8 mouse cellular contexts compared by ENCODE assay signal in genomic region chr7:25219756-25220456, GRCm38 (mm10). TPM values are rescaled to one million over a fixed set of nuclear protein-coding genes. Genes with fewer than 3 reads are reported as not detected.
DNase-seq lines count a peak whose midpoint lies in the region; ATAC-seq and TF ChIP-seq lines count a peak whose summit lies in the region.

No protein-coding gene starts in this region.

- peak; percentile 87; the same call in 1 of the 2 replicates for TF ChIP-seq EP300 in heart, adult 2 months (IDR thresholded peaks at IDR 0.05; ENCODE audit: insufficient read depth, low read depth, low read length)

- peak overlapping the region; percentile 72 for H3K4me3 ChIP-seq in embryonic facial prominence, embryonic 13.5 days
- H3K4me3 ChIP-seq in heart, adult 2 months, result peak overlapping the region; percentile 89
- H3K4me3 ChIP-seq in limb, embryonic 13.5 days, result peak overlapping the region; percentile 76
- H3K4me3 ChIP-seq in midbrain, embryonic 16.5 days (ENCODE audit: low read depth, low read length), result peak overlapping the region; percentile 64

- intact Hi-C loops in heart, adult 2 months (cut with DNase I), result loop anchor here (5.0 kb wide), 1 partner anchor 397 kb away; the partner anchor contains the start of genes Dmac2 and Erich4

- peak; percentile 61 for ATAC-seq in embryonic facial prominence, embryonic 13.5 days (ENCODE audit: insufficient number of reproducible peaks, insufficient read depth, low FRiP score, low TSS enrichment, low read depth)
- peak; percentile 71 for ATAC-seq in limb, embryonic 13.5 days (ENCODE audit: low FRiP score, low read depth)
- peak; percentile 74 for ATAC-seq in midbrain, embryonic 16.5 days

- no peaks in the 10 kb centered on the region for H3K27me3 ChIP-seq in embryonic facial prominence, embryonic 13.5 days
- no peaks in the 10 kb centered on the region for H3K27me3 ChIP-seq in heart, adult 2 months (ENCODE audit: control insufficient read depth, insufficient read depth, low read length)
- no peaks in the 10 kb centered on the region for H3K27me3 ChIP-seq in limb, embryonic 13.5 days
- no peaks in the 10 kb centered on the region for H3K27me3 ChIP-seq in midbrain, embryonic 16.5 days (ENCODE audit: control insufficient read depth, insufficient read depth, low read depth, low read length)

- H3K4me2 ChIP-seq in embryonic facial prominence, embryonic 13.5 days, result peak overlapping the region; percentile 97
- H3K4me2 ChIP-seq in limb, embryonic 13.5 days (replicated peaks), result peak overlapping the region; percentile 94
- H3K4me2 ChIP-seq in midbrain, embryonic 16.5 days (ENCODE audit: low read length), result peak overlapping the region; percentile 97

- H3K9ac ChIP-seq in embryonic facial prominence, embryonic 13.5 days, result peak overlapping the region; percentile 79
- H3K9ac ChIP-seq in heart, adult 2 months (ENCODE audit: low read depth, low read length), result peak overlapping the region; percentile 71
- H3K9ac ChIP-seq in limb, embryonic 13.5 days, result peak overlapping the region; percentile 75
- peak overlapping the region; percentile 87 for H3K9ac ChIP-seq in midbrain, embryonic 16.5 days (ENCODE audit: low read depth, low read length)

- peak; percentile 89 for DNase-seq in 3134 (ENCODE audit: extremely low read depth, insufficient read length, low spot score)
- DNase-seq in adrenal gland, postnatal 36 days, result peak; percentile 96 to 97
- peak; percentile 95 to 97 for DNase-seq in heart, adult 2 months
- DNase-seq in kidney, adult 8-10 months, result peak; percentile 97
- peak; percentile 96 to 98 for DNase-seq in spleen, postnatal 10 days (ENCODE audit: low spot score in 2 of 2)

- TF ChIP-seq CTCF in heart, adult 2 months (IDR thresholded peaks at IDR 0.05), result no peak

- H3K4me1 ChIP-seq in embryonic facial prominence, embryonic 13.5 days, result peaks cover 30% of the 10 kb centered on the region
- peaks cover 9% of the 10 kb centered on the region for H3K4me1 ChIP-seq in heart, adult 2 months (ENCODE audit: control insufficient read depth, insufficient read depth, low read length)
- peaks cover 31% of the 10 kb centered on the region for H3K4me1 ChIP-seq in limb, embryonic 13.5 days
- H3K4me1 ChIP-seq in midbrain, embryonic 16.5 days (ENCODE audit: control insufficient read depth, insufficient read depth, low read length), result peaks cover 30% of the 10 kb centered on the region

- TF ChIP-seq POLR2A in heart, adult 2 months (IDR thresholded peaks at IDR 0.05; ENCODE audit: insufficient read depth, low read depth, low read length), result peak; percentile 95

- 4% methylated on average over 31 of the region's 31 CpGs for WGBS in embryonic facial prominence, embryonic 13.5 days
- 2% methylated on average over 31 of the region's 31 CpGs for WGBS in heart, adult 2 months
- 3% methylated on average over 31 of the region's 31 CpGs for WGBS in limb, embryonic 13.5 days
- WGBS in midbrain, embryonic 16.5 days, result 3% methylated on average over 31 of the region's 31 CpGs

- H3K27ac ChIP-seq in embryonic facial prominence, embryonic 13.5 days, result peak overlapping the region; percentile 68; the same call in 1 of the 2 replicates
- peak overlapping the region; percentile 98 for H3K27ac ChIP-seq in heart, adult 2 months
- H3K27ac ChIP-seq in limb, embryonic 13.5 days, result peak overlapping the region; percentile 76
- peak overlapping the region; percentile 55; the same call in 1 of the 2 replicates for H3K27ac ChIP-seq in midbrain, embryonic 16.5 days (ENCODE audit: low read length)

- no peaks in the 10 kb centered on the region for H3K9me3 ChIP-seq in embryonic facial prominence, embryonic 13.5 days
- no peaks in the 10 kb centered on the region for H3K9me3 ChIP-seq in limb, embryonic 13.5 days
- no peaks in the 10 kb centered on the region for H3K9me3 ChIP-seq in midbrain, embryonic 16.5 days (replicated peaks; ENCODE audit: control insufficient read depth, low read length, poor library complexity, severe bottlenecking)

- H3K36me3 ChIP-seq in embryonic facial prominence, embryonic 13.5 days, result peaks cover 17% of the 10 kb centered on the region
- H3K36me3 ChIP-seq in heart, adult 2 months (ENCODE audit: control insufficient read depth, insufficient read depth, low read length), result no peaks in the 10 kb centered on the region
- peaks cover 21% of the 10 kb centered on the region for H3K36me3 ChIP-seq in limb, embryonic 13.5 days
- peaks cover 10% of the 10 kb centered on the region for H3K36me3 ChIP-seq in midbrain, embryonic 16.5 days (ENCODE audit: control insufficient read depth, insufficient read depth, low read length)

- peaks cover 2% of the 10 kb centered on the region for H3K79me2 ChIP-seq in heart, adult 2 months (replicated peaks; ENCODE audit: control insufficient read depth, insufficient read depth, low read length)

RNA-seq across cellular contexts. Expression of gene Dedd2, which starts 0.5 kb away (rescaled TPM):
- total RNA-seq in adrenal gland, postnatal 36 days (2021), result 10 to 100 TPM; 16.7 to 17.7 TPM
- 8.7 and 9.9 TPM in 2 replicates for polyA plus RNA-seq in embryonic facial prominence, embryonic 13.5 days (2015; fragmentation: Nextera tagmentation; extraction: Ambion mirVana)
- total RNA-seq in heart, adult 2 months (2021), result 10 to 100 TPM; 14.3 to 18.4 TPM
- 18.7 and 21.7 TPM in 2 replicates for polyA plus RNA-seq in heart, adult 2 months (2012; rRNA removed)
- polyA plus RNA-seq in limb, embryonic 13.5 days (2015; fragmentation: Nextera tagmentation; extraction: Ambion mirVana), result 10.2 and 10.5 TPM in 2 replicates
- 14.1 and 14.6 TPM in 2 replicates for polyA plus RNA-seq in midbrain, embryonic 16.5 days (2015; fragmentation: Nextera tagmentation; extraction: Ambion mirVana)

RNA-seq across cellular contexts. Expression of gene Zfp526, which starts 1.3 kb away (rescaled TPM):
- total RNA-seq in adrenal gland, postnatal 36 days (2021), result 1 to 10 TPM; 9.3 to 9.4 TPM
- polyA plus RNA-seq in embryonic facial prominence, embryonic 13.5 days (2015; fragmentation: Nextera tagmentation; extraction: Ambion mirVana), result 2.9 and 3.4 TPM in 2 replicates
- total RNA-seq in heart, adult 2 months (2021), result 1 to 10 TPM; 7.4 to 9.6 TPM
- polyA plus RNA-seq in heart, adult 2 months (2012; rRNA removed), result 6.9 and 8.1 TPM in 2 replicates
- polyA plus RNA-seq in limb, embryonic 13.5 days (2015; fragmentation: Nextera tagmentation; extraction: Ambion mirVana), result 2.3 and 2.8 TPM in 2 replicates
- 1.7 TPM in 2 replicates for polyA plus RNA-seq in midbrain, embryonic 16.5 days (2015; fragmentation: Nextera tagmentation; extraction: Ambion mirVana)

RNA-seq across cellular contexts. Expression of gene Gsk3a, which starts 17.7 kb away (rescaled TPM):
- total RNA-seq in adrenal gland, postnatal 36 days (2021), result 10 to 100 TPM; 93.3 to 96.7 TPM
- polyA plus RNA-seq in embryonic facial prominence, embryonic 13.5 days (2015; fragmentation: Nextera tagmentation; extraction: Ambion mirVana), result 11.4 and 14.4 TPM in 2 replicates
- 10 to 100 TPM; 61.7 to 69.4 TPM for total RNA-seq in heart, adult 2 months (2021)
- polyA plus RNA-seq in heart, adult 2 months (2012; rRNA removed), result 105 and 123 TPM in 2 replicates
- 11.9 and 13.0 TPM in 2 replicates for polyA plus RNA-seq in limb, embryonic 13.5 days (2015; fragmentation: Nextera tagmentation; extraction: Ambion mirVana)
- polyA plus RNA-seq in midbrain, embryonic 16.5 days (2015; fragmentation: Nextera tagmentation; extraction: Ambion mirVana), result 16.2 and 17.8 TPM in 2 replicates

RNA-seq across cellular contexts. Expression of gene Erf, which starts 30.7 kb away (rescaled TPM):
- total RNA-seq in adrenal gland, postnatal 36 days (2021), result 10 to 100 TPM; 25.4 to 40.9 TPM
- 22.2 and 25.3 TPM in 2 replicates for polyA plus RNA-seq in embryonic facial prominence, embryonic 13.5 days (2015; fragmentation: Nextera tagmentation; extraction: Ambion mirVana)
- total RNA-seq in heart, adult 2 months (2021), result 10 to 100 TPM; 16.5 to 21.2 TPM
- 11.9 and 17.1 TPM in 2 replicates for polyA plus RNA-seq in heart, adult 2 months (2012; rRNA removed)
- 25.6 and 26.6 TPM in 2 replicates for polyA plus RNA-seq in limb, embryonic 13.5 days (2015; fragmentation: Nextera tagmentation; extraction: Ambion mirVana)
- 2.3 and 2.8 TPM in 2 replicates for polyA plus RNA-seq in midbrain, embryonic 16.5 days (2015; fragmentation: Nextera tagmentation; extraction: Ambion mirVana)

RNA-seq across cellular contexts. Expression of gene Pou2f2, which starts 40.4 kb away (rescaled TPM):
- 1 to 10 TPM in 1 of 2 experiments, under 1 TPM in 1; 0.86 to 1.3 TPM for total RNA-seq in adrenal gland, postnatal 36 days (2021)
- polyA plus RNA-seq in embryonic facial prominence, embryonic 13.5 days (2015; fragmentation: Nextera tagmentation; extraction: Ambion mirVana), result 0.91 and 1.3 TPM in 2 replicates
- total RNA-seq in heart, adult 2 months (2021), result under 1 TPM; 0.39 to 0.64 TPM
- polyA plus RNA-seq in heart, adult 2 months (2012; rRNA removed), result 0.38 and 1.5 TPM in 2 replicates
- polyA plus RNA-seq in limb, embryonic 13.5 days (2015; fragmentation: Nextera tagmentation; extraction: Ambion mirVana), result 2.0 and 2.2 TPM in 2 replicates
- polyA plus RNA-seq in midbrain, embryonic 16.5 days (2015; fragmentation: Nextera tagmentation; extraction: Ambion mirVana), result 42.9 and 56.4 TPM in 2 replicates

Comparison
In these comparisons a context has a peak if more than half of its experiments do, and no peak if none do; other contexts are left out.
1. Peak in every context shown above with its lines: DNase-seq, ATAC-seq, H3K4me3 ChIP-seq and H3K27ac ChIP-seq.